Mouse (Mus musculus): ENCODE measurements at regions not wholly inside any gene's neighbourhood (a gene's known extent, or its start where the extent isn't known, plus 50 kb on each side); places are given as distances from the start of the nearest gene placed in this dataset.
"Not testable (repeated sequence)": the region's sequence is repeated elsewhere in the genome, so short reads cannot be mapped to it uniquely, and the experiment has no call there.

DNA sequence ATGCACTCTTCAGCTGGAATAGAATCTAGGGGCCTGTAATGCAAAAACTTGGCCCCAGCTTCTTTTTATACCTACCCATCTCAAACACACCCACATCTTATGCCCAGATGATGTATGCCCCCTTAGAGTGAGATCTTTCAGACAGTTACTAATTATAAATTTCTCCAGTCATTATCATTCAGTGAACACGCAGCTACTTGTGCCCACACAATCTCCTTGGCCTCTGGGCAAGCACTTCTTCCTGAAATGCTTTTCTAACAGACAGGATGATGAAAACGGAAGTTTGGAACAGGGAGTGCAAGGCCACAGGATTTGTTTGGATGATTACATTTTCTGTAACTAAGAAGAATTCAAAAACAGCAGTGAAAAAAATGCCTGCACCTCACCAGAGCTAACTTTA is 100.4 kb upstream of the Pdc start:
- ATAC-seq (ENCODE audit: low FRiP score) (no peak), DNase-seq (ENCODE audit: low spot score, missing footprints) (no peak)
- Histone ChIP-seq H3K27ac (ENCODE audit: low read depth, low read length) (no peak overlapping the region), H3K4me3 (ENCODE audit: low read depth, low read length) (no peak overlapping the region), H3K27me3 (ENCODE audit: control insufficient read depth, insufficient read depth, low read length) (no peaks in the 10 kb centered on the region), H3K36me3 (ENCODE audit: control insufficient read depth, insufficient read depth, low read length) (no peaks in the 10 kb centered on the region), H3K9ac (ENCODE audit: low read length) (no peak overlapping the region), H3K9me3 (ENCODE audit: control insufficient read depth, low read length) (no peaks in the 10 kb centered on the region), H3K4me2 (no peak overlapping the region), H3K4me1 (ENCODE audit: control insufficient read depth, insufficient read depth, low read length) (no peaks in the 10 kb centered on the region)
- 86% methylated on average over 2 of the region's 2 CpGs for WGBS

DNA sequence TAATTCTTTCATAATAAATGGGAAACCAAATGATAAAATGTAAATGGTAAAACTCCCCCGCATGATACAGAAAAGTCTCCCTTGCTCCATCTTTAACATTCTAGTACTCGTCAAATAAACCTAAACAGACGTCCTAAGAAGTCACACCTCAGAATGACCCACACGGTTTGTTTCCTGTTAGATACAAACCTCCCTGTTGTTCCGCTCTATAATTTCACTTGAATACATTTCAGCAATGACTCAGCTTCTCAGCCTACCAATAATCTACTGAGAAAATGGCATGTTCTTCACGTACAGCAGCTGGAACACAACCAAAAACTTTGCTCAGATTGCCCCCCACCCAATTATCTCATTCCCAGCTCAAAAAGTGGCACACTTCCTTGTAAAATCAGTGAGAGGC is 93.7 kb upstream of the Pdc start:
- Histone ChIP-seq H3K27ac (ENCODE audit: low read depth, low read length) (no peak overlapping the region), H3K27me3 (ENCODE audit: control insufficient read depth, insufficient read depth, low read length) (no peaks in the 10 kb centered on the region), H3K9me3 (ENCODE audit: control insufficient read depth, low read length) (no peaks in the 10 kb centered on the region), H3K36me3 (ENCODE audit: control insufficient read depth, insufficient read depth, low read length) (no peaks in the 10 kb centered on the region), H3K4me3 (ENCODE audit: low read depth, low read length) (no peak overlapping the region), H3K4me1 (ENCODE audit: control insufficient read depth, insufficient read depth, low read length) (no peaks in the 10 kb centered on the region), H3K4me2 (no peak overlapping the region), H3K9ac (ENCODE audit: low read length) (no peak overlapping the region)
- DNase-seq (ENCODE audit: low spot score, missing footprints) (no peak), ATAC-seq (ENCODE audit: low FRiP score) (no peak)
- WGBS, result 85% methylated on average over 6 of the region's 6 CpGs

DNA sequence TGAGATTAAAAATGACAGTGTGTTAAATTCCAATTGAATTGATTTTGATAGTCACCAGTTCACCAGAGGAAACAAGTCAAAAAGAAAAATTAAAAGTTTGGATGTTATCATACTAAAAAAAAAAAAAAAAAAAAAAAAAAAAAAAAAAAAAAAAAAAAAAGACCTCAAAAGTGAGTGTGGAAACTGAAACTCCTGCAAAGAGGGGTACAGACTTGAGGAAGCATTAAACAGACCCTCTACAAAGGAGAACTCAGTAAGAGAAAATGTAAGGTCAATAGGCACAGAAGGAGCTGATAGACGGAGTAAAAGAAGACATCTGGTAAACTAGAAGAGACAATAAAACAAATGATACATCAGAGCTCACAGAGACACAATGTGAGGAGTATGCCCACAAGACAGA is 79.7 kb upstream of the Pdc start:
- WGBS, result 93% methylated on average over 1 of the region's 1 CpGs
- not testable (repeated sequence) for DNase-seq (ENCODE audit: low spot score, missing footprints); H3K27me3 ChIP-seq (ENCODE audit: control insufficient read depth, insufficient read depth, low read length); H3K4me3 ChIP-seq (ENCODE audit: low read depth, low read length); H3K27ac ChIP-seq (ENCODE audit: low read depth, low read length); ATAC-seq (ENCODE audit: low FRiP score); H3K4me1 ChIP-seq (ENCODE audit: control insufficient read depth, insufficient read depth, low read length); H3K36me3 ChIP-seq (ENCODE audit: control insufficient read depth, insufficient read depth, low read length); H3K4me2 ChIP-seq; H3K9me3 ChIP-seq (ENCODE audit: control insufficient read depth, low read length); H3K9ac ChIP-seq (ENCODE audit: low read length)

GRCm38 (mm10) chr1:150240110-150240509 is 79.1 kb upstream of the Pdc start:
- Histone ChIP-seq H3K27me3 (ENCODE audit: control insufficient read depth, insufficient read depth, low read length) (no peaks in the 10 kb centered on the region), H3K9ac (ENCODE audit: low read length) (no peak overlapping the region), H3K4me3 (ENCODE audit: low read depth, low read length) (no peak overlapping the region), H3K9me3 (ENCODE audit: control insufficient read depth, low read length) (no peaks in the 10 kb centered on the region), H3K36me3 (ENCODE audit: control insufficient read depth, insufficient read depth, low read length) (no peaks in the 10 kb centered on the region), H3K27ac (ENCODE audit: low read depth, low read length) (no peak overlapping the region), H3K4me1 (ENCODE audit: control insufficient read depth, insufficient read depth, low read length) (no peaks in the 10 kb centered on the region), H3K4me2 (no peak overlapping the region)
- ATAC-seq (ENCODE audit: low FRiP score) (no peak), DNase-seq (ENCODE audit: low spot score, missing footprints) (no peak)
- 92% methylated on average over 3 of the region's 3 CpGs for WGBS

DNA sequence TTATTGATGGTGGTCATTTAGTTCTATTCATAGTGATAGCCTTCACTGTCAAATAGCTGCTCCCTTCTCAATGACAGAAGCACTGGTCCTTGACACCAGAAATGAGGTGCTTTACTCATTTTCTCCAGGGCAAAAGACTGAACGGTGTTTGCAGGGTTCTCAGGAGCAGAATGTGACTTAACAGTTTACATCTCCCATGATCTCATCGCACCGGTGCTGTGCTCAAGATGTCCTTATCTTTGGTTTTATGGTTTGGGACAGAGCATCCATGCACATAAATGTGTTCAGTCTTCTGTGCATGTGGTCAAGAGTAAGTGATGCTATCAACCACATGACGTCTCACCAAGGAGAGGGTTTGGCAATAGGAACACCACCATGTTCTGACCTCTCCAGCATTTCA is 78.1 kb upstream of the Pdc start:
- Histone ChIP-seq H3K9me3 (ENCODE audit: control insufficient read depth, low read length) (no peaks in the 10 kb centered on the region), H3K4me3 (ENCODE audit: low read depth, low read length) (no peak overlapping the region), H3K4me2 (no peak overlapping the region), H3K36me3 (ENCODE audit: control insufficient read depth, insufficient read depth, low read length) (no peaks in the 10 kb centered on the region), H3K9ac (ENCODE audit: low read length) (no peak overlapping the region), H3K27me3 (ENCODE audit: control insufficient read depth, insufficient read depth, low read length) (no peaks in the 10 kb centered on the region), H3K4me1 (ENCODE audit: control insufficient read depth, insufficient read depth, low read length) (no peaks in the 10 kb centered on the region), H3K27ac (ENCODE audit: low read depth, low read length) (no peak overlapping the region)
- WGBS, result 85% methylated on average over 4 of the region's 4 CpGs
- no peak for DNase-seq (ENCODE audit: low spot score, missing footprints)
- ATAC-seq (ENCODE audit: low FRiP score), result no peak

GRCm38 (mm10) chr1:150242108-150242507 is 77.1 kb upstream of the Pdc start:
- no peaks in the 10 kb centered on the region for H3K4me1 ChIP-seq (ENCODE audit: control insufficient read depth, insufficient read depth, low read length)
- H3K4me2 ChIP-seq, result no peak overlapping the region
- no peak overlapping the region for H3K9ac ChIP-seq (ENCODE audit: low read length)
- no peak for DNase-seq (ENCODE audit: low spot score, missing footprints)
- H3K9me3 ChIP-seq (ENCODE audit: control insufficient read depth, low read length), result no peaks in the 10 kb centered on the region
- H3K4me3 ChIP-seq (ENCODE audit: low read depth, low read length), result no peak overlapping the region
- ATAC-seq (ENCODE audit: low FRiP score), result no peak
- no peaks in the 10 kb centered on the region for H3K36me3 ChIP-seq (ENCODE audit: control insufficient read depth, insufficient read depth, low read length)
- H3K27ac ChIP-seq (ENCODE audit: low read depth, low read length), result no peak overlapping the region
- H3K27me3 ChIP-seq (ENCODE audit: control insufficient read depth, insufficient read depth, low read length), result no peaks in the 10 kb centered on the region

DNA sequence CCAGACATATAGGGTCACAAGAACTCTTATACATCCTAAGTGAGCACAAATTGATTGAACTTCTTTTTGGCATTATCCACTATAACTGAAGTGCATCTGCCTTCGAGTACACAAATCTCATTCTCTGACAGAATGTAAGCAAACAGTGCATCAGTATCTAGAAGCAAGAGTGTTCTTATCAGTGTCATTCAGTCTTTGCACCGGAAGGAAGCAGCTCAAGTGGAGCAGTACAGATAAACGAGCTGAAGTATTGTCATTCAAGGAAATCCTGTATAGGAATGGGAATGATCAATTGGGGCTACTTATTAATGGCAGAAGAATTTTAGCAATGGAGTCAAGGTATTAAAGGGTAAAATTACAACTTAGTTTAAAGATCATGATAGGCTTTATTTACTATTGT is 74.3 kb upstream of the Pdc start:
- ATAC-seq (ENCODE audit: low FRiP score) (no peak), DNase-seq (ENCODE audit: low spot score, missing footprints) (no peak)
- H3K9ac ChIP-seq (ENCODE audit: low read length), result no peak overlapping the region
- H3K36me3 ChIP-seq (ENCODE audit: control insufficient read depth, insufficient read depth, low read length), result no peaks in the 10 kb centered on the region
- no peak overlapping the region for H3K4me2 ChIP-seq
- WGBS, result 82% methylated on average over 3 of the region's 3 CpGs
- H3K9me3 ChIP-seq (ENCODE audit: control insufficient read depth, low read length), result no peaks in the 10 kb centered on the region
- H3K27me3 ChIP-seq (ENCODE audit: control insufficient read depth, insufficient read depth, low read length), result no peaks in the 10 kb centered on the region
- no peak overlapping the region for H3K27ac ChIP-seq (ENCODE audit: low read depth, low read length)
- no peaks in the 10 kb centered on the region for H3K4me1 ChIP-seq (ENCODE audit: control insufficient read depth, insufficient read depth, low read length)
- no peak overlapping the region for H3K4me3 ChIP-seq (ENCODE audit: low read depth, low read length)

DNA sequence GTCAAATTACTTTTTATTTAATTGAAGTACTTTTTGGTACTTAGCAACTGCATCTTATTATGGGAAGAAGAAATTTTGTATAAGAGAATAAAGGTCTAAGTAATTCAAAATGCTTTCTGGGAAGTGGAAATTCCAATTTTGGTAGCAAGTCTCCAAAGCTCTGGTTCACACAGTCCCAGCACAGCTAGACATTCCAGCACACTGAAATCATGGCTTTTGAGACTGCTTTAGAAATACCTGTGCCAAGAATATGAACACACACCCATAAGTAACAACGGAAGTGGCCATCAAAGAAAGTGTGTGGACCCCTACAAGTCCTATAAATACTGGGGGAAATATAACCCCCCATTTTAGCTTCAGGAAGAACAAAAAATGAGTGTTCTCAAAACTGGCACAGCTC is 67.8 kb upstream of the Pdc start:
- no peaks in the 10 kb centered on the region for H3K36me3 ChIP-seq (ENCODE audit: control insufficient read depth, insufficient read depth, low read length)
- DNase-seq (ENCODE audit: low spot score, missing footprints) (no peak), ATAC-seq (ENCODE audit: low FRiP score) (no peak)
- no peak overlapping the region for H3K4me2 ChIP-seq
- 88% methylated on average over 1 of the region's 1 CpGs for WGBS
- no peak overlapping the region for H3K4me3 ChIP-seq (ENCODE audit: low read depth, low read length)
- no peak overlapping the region for H3K9ac ChIP-seq (ENCODE audit: low read length)
- H3K4me1 ChIP-seq (ENCODE audit: control insufficient read depth, insufficient read depth, low read length), result no peaks in the 10 kb centered on the region
- no peaks in the 10 kb centered on the region for H3K27me3 ChIP-seq (ENCODE audit: control insufficient read depth, insufficient read depth, low read length)
- H3K27ac ChIP-seq (ENCODE audit: low read depth, low read length), result no peak overlapping the region
- no peaks in the 10 kb centered on the region for H3K9me3 ChIP-seq (ENCODE audit: control insufficient read depth, low read length)

GRCm38 (mm10) chr1:150251876-150252275 is 67.3 kb upstream of the Pdc start:
- no peaks in the 10 kb centered on the region for H3K27me3 ChIP-seq (ENCODE audit: control insufficient read depth, insufficient read depth, low read length)
- 84% methylated on average over 3 of the region's 3 CpGs for WGBS
- no peak for DNase-seq (ENCODE audit: low spot score, missing footprints)
- H3K27ac ChIP-seq (ENCODE audit: low read depth, low read length), result no peak overlapping the region
- no peaks in the 10 kb centered on the region for H3K36me3 ChIP-seq (ENCODE audit: control insufficient read depth, insufficient read depth, low read length)
- no peaks in the 10 kb centered on the region for H3K4me1 ChIP-seq (ENCODE audit: control insufficient read depth, insufficient read depth, low read length)
- no peak overlapping the region for H3K4me2 ChIP-seq
- ATAC-seq (ENCODE audit: low FRiP score), result no peak
- no peak overlapping the region for H3K4me3 ChIP-seq (ENCODE audit: low read depth, low read length)
- H3K9ac ChIP-seq (ENCODE audit: low read length), result no peak overlapping the region
- H3K9me3 ChIP-seq (ENCODE audit: control insufficient read depth, low read length), result no peaks in the 10 kb centered on the region

DNA sequence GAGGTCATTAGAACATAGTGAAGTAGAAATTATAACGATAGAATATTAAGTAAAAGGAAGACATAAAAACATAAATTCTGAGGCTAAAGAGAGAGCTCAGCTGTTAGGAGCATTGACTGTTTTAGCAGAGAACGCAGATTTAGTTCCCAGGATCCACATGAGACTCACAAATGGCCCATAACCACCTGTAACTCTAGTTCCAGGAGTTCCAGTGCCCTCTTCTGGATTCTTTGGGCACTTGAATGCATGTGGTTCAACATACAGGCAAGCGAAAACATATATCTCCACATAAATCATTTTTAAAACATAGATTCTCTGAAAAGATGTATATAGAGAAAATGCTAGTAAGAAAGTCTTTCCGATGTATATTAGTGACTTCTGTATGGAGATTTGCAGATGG is 61.6 kb upstream of the Pdc start:
- Histone ChIP-seq H3K27ac (ENCODE audit: low read depth, low read length) (no peak overlapping the region), H3K4me2 (no peak overlapping the region), H3K4me1 (ENCODE audit: control insufficient read depth, insufficient read depth, low read length) (no peaks in the 10 kb centered on the region), H3K27me3 (ENCODE audit: control insufficient read depth, insufficient read depth, low read length) (no peaks in the 10 kb centered on the region), H3K36me3 (ENCODE audit: control insufficient read depth, insufficient read depth, low read length) (no peaks in the 10 kb centered on the region), H3K9me3 (ENCODE audit: control insufficient read depth, low read length) (no peaks in the 10 kb centered on the region), H3K4me3 (ENCODE audit: low read depth, low read length) (no peak overlapping the region), H3K9ac (ENCODE audit: low read length) (no peak overlapping the region)
- no peak for ATAC-seq (ENCODE audit: low FRiP score)
- WGBS, result 71% methylated on average over 4 of the region's 4 CpGs
- DNase-seq (ENCODE audit: low spot score, missing footprints), result no peak

Measured in midbrain, embryonic 11.5 days (tissue).